Mouse (Mus musculus) brain, embryonic 14.5 days (tissue): ENCODE results near the gene Dcaf1.

Source experiments
- CTCF ChIP-seq: fragments of 200-500 bp; IDR thresholded peaks from 2 replicates; pipeline ENCODE4 v1.5.1; 2012; ENCODE audit warnings: inconsistent platforms, mild to moderate bottlenecking, moderate library complexity, borderline replicate concordance; ENCODE audit not compliant: insufficient read depth, insufficient read length; ENCODE audit errors: extremely low read depth
- POLR2A ChIP-seq: fragments of 200-500 bp; IDR thresholded peaks from 2 replicates; pipeline ENCODE4 v1.6.1; 2012; ENCODE audit warnings: mild to moderate bottlenecking, inconsistent platforms, borderline replicate concordance; ENCODE audit not compliant: poor library complexity, insufficient read depth, insufficient read length, severe bottlenecking; ENCODE audit errors: extremely low read depth

GRCm38 (mm10) chr9:106881071-106881755 is 59.5 kb downstream of the Dcaf1 start:
- TF ChIP-seq POLR2A (no peak), CTCF (no peak)
